Mouse (Mus musculus): Measurements from ENCODE around the gene Tnfsf15. TPM values are rescaled to one million over a fixed set of nuclear protein-coding genes. Genes with fewer than 3 reads are reported as not detected.

The Tnfsf15 gene
- polyA plus RNA-seq (2012; rRNA removed): 0.04 and 0.25 TPM in 2 replicates

- H3K4me1 ChIP-seq (ENCODE audit: control insufficient read depth, insufficient read depth, insufficient read length, low read length): peaks cover 1% of the 10 kb centered on the region
- peak within 1 kb of the TSS; percentile 36 for H3K4me3 ChIP-seq (ENCODE audit: low read depth, low read length)
- no peaks in the 10 kb centered on the region for H3K36me3 ChIP-seq (ENCODE audit: control insufficient read depth, insufficient read depth, low read length)
- peak within 1 kb of the TSS; percentile 72 for H3K27ac ChIP-seq (ENCODE audit: insufficient read depth, low read depth, low read length)
- WGBS: 15% methylated on average over 8 of the region's 8 CpGs
- H3K27me3 ChIP-seq (ENCODE audit: control insufficient read depth, insufficient read depth, low read length): no peaks in the 10 kb centered on the region
- TF ChIP-seq CTCF (IDR thresholded peaks at IDR 0.05; ENCODE audit: extremely low read depth, insufficient read length, insufficient replicate concordance, low read depth, low read length) (no peak), POLR2A (IDR thresholded peaks at IDR 0.05; ENCODE audit: low read depth, low read length) (no peak)
Observed at GRCm38 (mm10) chr4:63744693-63745171, at the start of gene Tnfsf15. Tnfsf15 (minus strand) TSS chr4:63745113.

- 92% methylated on average over 3 of the region's 3 CpGs for WGBS
- H3K27me3 ChIP-seq (ENCODE audit: control insufficient read depth, insufficient read depth, low read length): no peaks in the 10 kb centered on the region
- H3K36me3 ChIP-seq (ENCODE audit: control insufficient read depth, insufficient read depth, low read length): no peaks in the 10 kb centered on the region
- no peaks in the 10 kb centered on the region for H3K4me1 ChIP-seq (ENCODE audit: control insufficient read depth, insufficient read depth, insufficient read length, low read length)
- TF ChIP-seq POLR2A (IDR thresholded peaks at IDR 0.05; ENCODE audit: low read depth, low read length): no peak
- no peak for TF ChIP-seq CTCF (IDR thresholded peaks at IDR 0.05; ENCODE audit: extremely low read depth, insufficient read length, insufficient replicate concordance, low read depth, low read length)
- H3K27ac ChIP-seq (ENCODE audit: insufficient read depth, low read depth, low read length): no peak overlapping the region
- H3K4me3 ChIP-seq (ENCODE audit: low read depth, low read length): no peak overlapping the region
Observed at GRCm38 (mm10) chr4:63792328-63792727, 47.4 kb upstream of the Tnfsf15 start.

GRCm38 (mm10) chr4:63785466-63785865 lies 40.6 kb upstream of the Tnfsf15 start:
- no peak overlapping the region for H3K4me3 ChIP-seq (ENCODE audit: low read depth, low read length)
- no peaks in the 10 kb centered on the region for H3K27me3 ChIP-seq (ENCODE audit: control insufficient read depth, insufficient read depth, low read length)
- WGBS: 45% methylated on average over 2 of the region's 2 CpGs

GRCm38 (mm10) chr4:63783826-63784225 lies 38.9 kb upstream of the Tnfsf15 start:
- WGBS: 31% methylated on average over 5 of the region's 5 CpGs
- Histone ChIP-seq H3K36me3 (ENCODE audit: control insufficient read depth, insufficient read depth, low read length) (no peaks in the 10 kb centered on the region), H3K27ac (ENCODE audit: insufficient read depth, low read depth, low read length) (no peak overlapping the region), H3K4me3 (ENCODE audit: low read depth, low read length) (no peak overlapping the region), H3K4me1 (ENCODE audit: control insufficient read depth, insufficient read depth, insufficient read length, low read length) (no peaks in the 10 kb centered on the region), H3K27me3 (ENCODE audit: control insufficient read depth, insufficient read depth, low read length) (no peaks in the 10 kb centered on the region)
- TF ChIP-seq POLR2A (IDR thresholded peaks at IDR 0.05; ENCODE audit: low read depth, low read length): no peak
- TF ChIP-seq CTCF (IDR thresholded peaks at IDR 0.05; ENCODE audit: extremely low read depth, insufficient read length, insufficient replicate concordance, low read depth, low read length): no peak

More at GRCm38 (mm10) chr4:63785466-63785865, 40.6 kb upstream of the Tnfsf15 start:
- TF ChIP-seq CTCF (IDR thresholded peaks at IDR 0.05; ENCODE audit: extremely low read depth, insufficient read length, insufficient replicate concordance, low read depth, low read length): no peak
- Histone ChIP-seq H3K27ac (ENCODE audit: insufficient read depth, low read depth, low read length) (no peak overlapping the region), H3K36me3 (ENCODE audit: control insufficient read depth, insufficient read depth, low read length) (no peaks in the 10 kb centered on the region), H3K4me1 (ENCODE audit: control insufficient read depth, insufficient read depth, insufficient read length, low read length) (no peaks in the 10 kb centered on the region)

DNA sequence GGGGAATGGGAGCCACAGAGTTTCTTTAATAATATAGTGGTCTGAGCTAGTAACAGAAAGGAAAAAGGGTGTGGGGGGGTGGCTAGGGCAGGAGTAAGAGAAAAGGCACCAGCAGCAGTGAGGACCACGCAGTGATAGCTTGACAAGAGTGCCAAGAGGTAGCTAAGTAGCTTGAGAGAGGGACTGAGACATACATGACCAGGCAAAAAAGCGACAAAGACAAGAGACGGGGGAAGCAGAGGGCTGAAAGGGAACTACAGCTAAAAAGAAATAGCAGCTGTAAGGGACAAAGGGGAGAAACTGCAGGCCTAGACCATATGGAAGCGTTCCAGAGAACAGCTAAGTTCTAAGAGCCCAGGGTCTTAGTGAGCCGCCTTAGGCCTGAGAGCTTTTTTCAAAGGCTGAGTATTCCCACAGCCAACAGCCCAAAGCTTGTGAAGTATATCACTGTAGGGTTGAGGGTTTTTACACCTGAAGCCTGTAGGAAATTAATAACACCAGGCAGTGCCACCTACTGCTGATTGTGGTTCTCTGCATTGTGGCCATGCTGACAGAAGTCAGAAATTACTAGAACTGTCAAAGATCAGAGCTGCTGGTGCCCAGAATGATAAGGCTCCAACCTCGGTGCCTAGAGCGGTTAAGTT lies 38.2 kb upstream of the Tnfsf15 start:
- no peaks in the 10 kb centered on the region for H3K4me1 ChIP-seq (ENCODE audit: control insufficient read depth, insufficient read depth, insufficient read length, low read length)
- WGBS: 78% methylated on average over 7 of the region's 7 CpGs
- no peaks in the 10 kb centered on the region for H3K27me3 ChIP-seq (ENCODE audit: control insufficient read depth, insufficient read depth, low read length)
- H3K4me3 ChIP-seq (ENCODE audit: low read depth, low read length): no peak overlapping the region
- H3K27ac ChIP-seq (ENCODE audit: insufficient read depth, low read depth, low read length): no peak overlapping the region
- H3K36me3 ChIP-seq (ENCODE audit: control insufficient read depth, insufficient read depth, low read length): no peaks in the 10 kb centered on the region
- no peak for TF ChIP-seq POLR2A (IDR thresholded peaks at IDR 0.05; ENCODE audit: low read depth, low read length)
- no peak for TF ChIP-seq CTCF (IDR thresholded peaks at IDR 0.05; ENCODE audit: extremely low read depth, insufficient read length, insufficient replicate concordance, low read depth, low read length)

DNA sequence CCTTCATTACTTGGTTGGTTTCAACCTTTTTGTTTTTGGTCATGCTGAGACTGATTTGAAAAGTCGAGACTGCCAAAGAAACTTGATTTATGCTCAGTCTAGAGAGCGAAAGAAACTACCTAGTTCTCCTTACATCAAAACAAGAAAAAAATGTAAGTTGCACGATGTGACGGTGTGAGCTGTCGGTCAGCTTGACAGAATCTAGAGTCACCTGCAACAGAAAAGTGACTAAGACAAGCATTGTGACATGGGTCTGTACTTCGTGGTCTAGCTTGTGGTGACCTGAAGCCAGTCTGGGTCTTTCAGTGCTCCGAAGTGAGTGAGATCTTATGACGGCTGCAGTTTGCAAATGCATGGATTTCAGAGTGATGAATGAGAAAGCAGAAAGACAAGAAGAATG lies 32.3 kb upstream of the Tnfsf15 start:
- no peaks in the 10 kb centered on the region for H3K36me3 ChIP-seq (ENCODE audit: control insufficient read depth, insufficient read depth, low read length)
- no peak overlapping the region for H3K4me3 ChIP-seq (ENCODE audit: low read depth, low read length)
- TF ChIP-seq CTCF (IDR thresholded peaks at IDR 0.05; ENCODE audit: extremely low read depth, insufficient read length, insufficient replicate concordance, low read depth, low read length): no peak
- no peak for TF ChIP-seq POLR2A (IDR thresholded peaks at IDR 0.05; ENCODE audit: low read depth, low read length)
- no peaks in the 10 kb centered on the region for H3K4me1 ChIP-seq (ENCODE audit: control insufficient read depth, insufficient read depth, insufficient read length, low read length)
- WGBS: 81% methylated on average over 8 of the region's 8 CpGs
- H3K27me3 ChIP-seq (ENCODE audit: control insufficient read depth, insufficient read depth, low read length): no peaks in the 10 kb centered on the region
- no peak overlapping the region for H3K27ac ChIP-seq (ENCODE audit: insufficient read depth, low read depth, low read length)

GRCm38 (mm10) chr4:63773306-63774090 lies 28.6 kb upstream of the Tnfsf15 start:
- TF ChIP-seq CTCF (IDR thresholded peaks at IDR 0.05; ENCODE audit: extremely low read depth, insufficient read length, insufficient replicate concordance, low read depth, low read length) (no peak), POLR2A (IDR thresholded peaks at IDR 0.05; ENCODE audit: low read depth, low read length) (no peak)
- no peak overlapping the region for H3K27ac ChIP-seq (ENCODE audit: insufficient read depth, low read depth, low read length)
- H3K36me3 ChIP-seq (ENCODE audit: control insufficient read depth, insufficient read depth, low read length): no peaks in the 10 kb centered on the region
- 36% methylated on average over 8 of the region's 8 CpGs for WGBS
- H3K4me1 ChIP-seq (ENCODE audit: control insufficient read depth, insufficient read depth, insufficient read length, low read length): no peaks in the 10 kb centered on the region
- H3K4me3 ChIP-seq (ENCODE audit: low read depth, low read length): no peak overlapping the region
- H3K27me3 ChIP-seq (ENCODE audit: control insufficient read depth, insufficient read depth, low read length): no peaks in the 10 kb centered on the region
